Mouse (Mus musculus) thymus, adult 18-20 months (tissue): ENCODE data around the gene Gm45618.

Experiments
- DNase-seq, 2 experiments: peaks; one replicate each; pipeline ENCODE4 v3.0.0; 2022; ENCODE audit warnings: mixed read lengths in 2 of 2

Gene Gm45618

DNA sequence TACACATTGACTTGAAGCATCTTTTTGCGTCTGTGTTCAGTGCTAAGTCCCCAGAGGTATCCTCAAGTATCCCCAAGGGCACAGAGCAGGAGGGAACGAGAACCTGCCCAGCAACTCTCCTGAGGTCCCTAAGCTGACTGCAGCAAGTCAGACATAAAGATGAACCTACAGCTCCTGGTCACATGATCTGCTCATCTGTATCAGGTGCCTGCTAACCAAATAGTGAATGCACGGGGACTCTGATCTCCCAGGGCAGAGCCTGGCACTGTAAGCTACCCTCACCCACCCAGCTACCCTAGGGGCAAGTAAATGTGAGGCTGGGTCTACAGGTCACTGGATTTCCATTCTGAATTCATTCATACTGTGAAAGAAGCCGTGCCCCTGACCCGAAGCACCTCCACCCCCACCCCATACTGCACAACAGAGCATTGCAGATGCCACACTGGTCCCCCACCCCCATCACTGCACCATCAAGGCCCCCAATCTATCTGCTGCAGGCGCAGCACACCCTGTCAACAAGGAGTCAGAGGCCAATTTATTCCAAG is 26.8 kb downstream of the Gm45618 start:
- DNase-seq: no peak

DNA sequence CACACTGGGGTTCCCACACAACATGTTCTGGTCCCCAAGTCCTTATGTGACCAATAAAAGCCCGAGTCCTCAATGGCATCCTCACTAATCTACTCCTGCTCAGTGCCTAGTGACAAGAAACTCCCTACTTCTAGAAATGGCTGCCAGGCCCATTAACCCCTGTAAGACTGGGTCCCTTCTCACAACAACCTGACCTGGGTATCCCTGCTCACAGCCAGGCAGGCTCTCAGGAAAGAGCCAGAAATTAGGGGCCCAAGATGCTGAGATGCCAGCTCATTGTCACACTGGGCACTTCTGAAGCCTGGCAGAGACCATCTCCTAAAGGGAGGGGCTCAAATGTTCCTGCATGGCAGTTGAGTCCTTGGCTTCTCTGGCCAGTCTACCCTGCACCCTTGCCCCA is 27.5 kb downstream of the Gm45618 start:
- DNase-seq: no peak

DNA sequence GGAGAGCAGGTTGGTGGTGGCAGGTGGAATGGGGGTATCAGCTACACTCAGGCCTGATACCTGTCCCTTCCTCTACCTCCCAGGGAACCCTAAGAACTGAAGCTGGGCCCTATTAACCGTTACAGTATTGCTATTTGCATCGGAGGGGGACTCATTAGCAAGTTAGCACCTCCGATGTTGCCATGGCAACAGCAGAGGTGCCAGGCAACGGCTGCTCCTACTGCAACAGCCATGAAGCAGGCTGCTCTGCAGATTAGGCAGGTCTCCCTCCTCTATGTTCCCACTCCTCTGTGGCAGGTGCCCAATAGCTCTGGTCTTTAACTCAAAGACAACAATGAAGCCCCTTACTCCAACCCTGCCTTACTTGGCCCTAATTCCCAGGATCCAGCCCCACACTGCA is 28.7 kb downstream of the Gm45618 start:
- no peak for DNase-seq

DNA sequence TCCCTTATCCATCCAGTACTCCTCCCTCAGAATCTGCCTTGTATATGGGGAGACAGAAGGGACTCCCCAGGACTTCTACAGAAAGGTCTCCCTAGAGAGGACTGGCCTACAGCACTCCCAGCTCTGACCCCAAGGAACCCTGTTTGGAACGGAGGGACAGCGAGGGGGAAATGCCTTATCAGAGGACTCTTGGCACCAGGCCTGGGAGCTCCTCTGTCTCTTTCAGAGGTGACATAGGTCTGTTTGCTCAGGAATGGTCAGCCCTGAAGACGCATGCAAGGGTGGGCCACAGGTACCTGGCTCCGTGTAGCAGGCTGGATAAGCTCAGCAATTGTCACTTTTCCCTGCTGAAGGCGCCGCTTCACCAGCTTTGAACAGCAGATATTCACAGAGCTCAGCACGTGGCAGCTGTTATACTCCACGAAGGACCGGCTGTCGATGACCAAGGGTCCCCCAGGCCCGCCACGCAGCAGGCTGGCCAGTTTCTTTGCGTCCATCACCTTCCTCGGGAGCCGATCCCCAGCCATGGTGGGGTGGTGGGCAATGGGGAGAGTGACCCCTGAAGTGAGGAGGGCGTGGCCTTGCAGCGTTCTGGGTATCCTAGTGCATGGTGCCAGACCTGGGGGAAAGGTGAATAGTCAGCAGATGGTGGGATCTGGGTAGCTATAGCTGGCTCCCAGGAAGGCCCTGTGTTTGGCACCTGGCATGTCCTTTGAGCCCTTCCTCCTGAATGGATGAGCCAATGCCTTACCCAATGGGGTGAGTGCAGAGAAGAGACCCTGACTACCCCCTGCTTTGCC is 30.7 kb downstream of the Gm45618 start:
- DNase-seq: no peak

DNA sequence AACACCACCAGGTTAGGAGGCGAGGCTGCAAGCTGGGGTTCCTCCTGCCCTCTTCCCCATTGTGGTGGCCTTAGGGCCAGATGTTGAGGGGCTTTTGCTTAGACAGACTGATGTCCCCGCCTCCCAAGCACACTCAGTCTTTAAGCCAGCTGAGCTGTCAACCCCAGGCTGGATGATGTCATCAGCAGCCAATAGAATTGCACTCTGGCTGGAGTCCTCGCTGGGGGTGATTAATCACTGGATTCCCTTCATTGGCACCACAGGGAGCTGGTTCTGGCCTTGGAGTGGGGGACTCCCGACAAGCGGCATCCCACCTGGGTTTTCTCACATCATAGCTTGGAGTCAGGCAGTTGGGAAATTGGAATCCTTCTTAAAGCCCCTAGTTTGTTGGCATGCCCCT is 31.6 kb downstream of the Gm45618 start:
- DNase-seq: no peak

DNA sequence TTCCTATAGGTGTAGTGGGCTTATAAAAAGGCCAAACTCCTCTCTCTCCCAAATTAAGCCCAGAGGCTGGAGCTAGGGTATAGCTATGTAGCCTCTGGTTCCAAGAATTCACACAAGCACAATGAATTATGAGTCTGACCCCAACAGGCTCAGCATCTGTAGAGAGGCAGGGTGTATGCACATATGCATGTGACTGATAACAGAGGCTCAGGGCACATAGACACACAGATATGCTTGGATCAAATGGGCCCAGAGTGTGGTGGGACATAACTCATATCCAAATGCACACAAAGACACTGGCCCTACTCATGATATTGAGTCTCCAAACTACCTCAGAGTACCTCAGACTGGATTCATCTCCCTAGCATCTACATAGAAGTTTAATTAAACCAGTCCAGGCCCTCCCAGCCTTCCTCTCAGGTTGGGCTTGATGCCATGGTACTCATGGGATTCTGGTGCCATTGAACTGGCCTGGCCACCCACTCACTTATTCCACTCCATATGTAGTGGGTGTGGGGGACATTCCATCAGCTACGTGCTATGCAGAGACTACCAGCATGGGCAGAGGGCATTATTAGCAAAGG is 33.4 kb downstream of the Gm45618 start:
- DNase-seq: no peak

DNA sequence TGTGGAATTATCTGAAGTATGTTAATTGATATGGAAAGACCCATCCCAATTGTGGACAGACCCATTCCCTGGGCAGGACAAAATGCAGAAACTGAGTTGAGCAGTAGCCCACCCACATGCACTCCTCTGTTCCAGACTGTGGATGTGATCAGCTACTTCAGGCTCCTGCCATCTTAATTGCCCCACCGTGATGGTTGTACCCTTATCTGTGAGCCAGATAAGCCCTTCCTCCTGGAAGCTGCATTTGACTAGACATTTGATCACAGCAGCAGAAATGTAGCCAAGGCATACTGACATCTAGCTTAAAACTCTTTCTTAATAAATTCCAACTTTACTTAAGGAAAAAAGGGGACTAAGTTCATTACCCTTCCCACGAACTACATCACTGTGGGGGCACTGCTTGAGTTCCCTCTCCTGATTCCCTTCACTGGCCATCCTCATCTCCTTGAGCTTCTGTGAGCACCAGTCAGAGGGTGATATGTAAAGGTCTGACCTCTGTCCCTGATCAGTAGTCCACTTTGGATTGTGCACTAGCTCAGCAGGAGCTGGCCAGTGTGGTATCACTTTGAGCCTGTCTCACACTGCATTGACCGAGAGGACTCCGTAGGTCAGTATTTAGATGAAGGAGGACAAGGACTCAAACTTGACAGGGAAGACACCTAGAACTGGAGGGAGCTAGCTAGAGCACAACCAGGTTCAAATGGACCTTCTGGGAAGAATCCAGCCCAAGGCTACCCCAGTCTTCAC is 34.2 kb downstream of the Gm45618 start:
- DNase-seq: no peak

DNA sequence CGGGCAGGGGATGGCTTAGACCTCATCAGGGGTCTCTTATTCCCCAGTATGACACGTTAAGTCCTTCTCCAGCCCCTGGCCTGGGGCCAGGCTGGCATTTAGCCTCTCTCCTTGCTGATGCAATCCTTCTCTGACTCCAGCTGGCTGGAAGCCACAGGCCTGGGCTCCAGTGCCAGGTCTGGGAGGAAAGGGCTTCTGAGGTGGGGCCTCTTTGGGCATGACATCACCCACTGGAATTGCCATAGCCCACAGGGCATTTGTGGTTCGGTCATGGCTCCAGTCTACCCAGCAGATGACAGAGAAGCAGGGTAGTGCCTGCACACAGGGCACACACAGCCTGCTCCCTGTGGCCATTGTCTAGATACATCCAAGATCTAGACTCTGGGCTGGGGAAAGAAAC is 35.7 kb downstream of the Gm45618 start:
- no peak for DNase-seq

DNA sequence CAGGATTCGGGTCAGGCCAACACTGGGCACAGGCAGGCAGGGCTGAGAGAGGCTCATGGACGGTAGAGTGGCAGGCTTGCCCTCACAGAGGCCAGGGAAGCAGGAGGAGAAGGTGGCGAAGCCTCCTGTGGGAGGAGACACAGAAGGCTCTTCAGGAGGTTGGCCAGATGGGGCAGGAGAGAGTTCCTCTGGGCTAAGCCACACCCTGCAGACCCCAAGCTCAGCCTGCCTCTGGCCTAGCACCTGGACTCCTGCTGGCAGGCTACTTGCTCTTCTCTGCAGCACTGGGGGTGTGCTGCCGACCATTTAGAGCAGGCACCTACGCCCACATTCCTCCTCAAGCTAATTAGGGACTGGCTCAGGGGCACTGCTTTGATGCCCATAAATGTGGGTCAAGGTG is 36.1 kb downstream of the Gm45618 start:
- no peak for DNase-seq

DNA sequence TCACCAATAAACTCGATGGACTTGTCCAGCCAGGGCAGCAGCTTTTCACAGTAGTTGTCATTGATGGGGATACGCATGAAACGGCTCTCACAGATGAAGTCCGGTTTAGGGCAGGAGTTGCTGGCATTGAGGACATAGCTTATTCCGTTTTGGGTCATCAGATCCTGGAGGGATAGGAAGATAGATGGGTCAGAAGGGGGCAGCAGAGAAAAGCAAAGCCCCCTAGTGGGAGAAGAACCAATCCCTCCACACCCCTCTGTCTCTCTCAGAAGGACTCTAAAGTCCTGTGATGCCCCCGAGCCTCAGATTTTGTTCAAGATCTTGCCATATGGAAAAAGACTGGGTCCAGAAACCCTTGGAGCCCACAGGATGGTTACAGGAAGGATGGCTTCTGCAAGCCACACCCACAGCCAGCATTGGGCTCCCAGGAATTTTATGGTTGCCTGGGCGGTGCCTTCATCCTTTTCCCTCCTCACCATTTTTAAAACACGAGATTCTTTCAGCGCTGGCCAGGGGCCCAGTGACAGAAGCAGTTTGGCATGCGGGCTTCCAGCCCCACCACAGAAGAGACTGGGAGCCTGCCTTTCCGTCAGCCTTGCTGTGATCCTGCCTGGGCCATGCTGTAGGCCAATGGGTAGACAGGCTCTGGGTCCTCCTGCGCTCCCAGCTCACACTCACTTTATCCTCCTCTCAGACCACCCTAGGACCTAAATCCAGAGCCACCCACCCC is 36.8 kb downstream of the Gm45618 start:
- DNase-seq: no peak

DNA sequence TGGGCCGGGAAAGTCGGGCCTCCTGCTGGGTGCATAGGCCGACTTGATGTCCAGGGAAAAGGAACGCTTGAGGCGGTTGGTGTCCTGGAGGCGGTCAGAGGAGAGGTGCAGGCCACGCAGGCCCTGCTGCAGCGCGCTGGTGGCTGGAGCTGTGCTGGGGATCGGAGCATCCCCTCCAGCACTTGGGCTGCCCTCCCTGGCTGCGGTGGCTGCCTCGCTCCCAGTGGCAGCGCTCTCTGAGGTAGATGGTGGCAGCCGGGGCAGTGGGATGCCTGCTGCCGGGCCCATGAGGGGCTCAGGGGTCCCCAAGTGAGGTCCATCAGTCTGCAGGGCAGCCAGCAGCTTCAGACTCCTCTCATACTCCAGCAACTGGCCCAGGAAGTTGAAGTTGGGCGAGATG is 37.9 kb downstream of the Gm45618 start:
- DNase-seq: no peak

DNA sequence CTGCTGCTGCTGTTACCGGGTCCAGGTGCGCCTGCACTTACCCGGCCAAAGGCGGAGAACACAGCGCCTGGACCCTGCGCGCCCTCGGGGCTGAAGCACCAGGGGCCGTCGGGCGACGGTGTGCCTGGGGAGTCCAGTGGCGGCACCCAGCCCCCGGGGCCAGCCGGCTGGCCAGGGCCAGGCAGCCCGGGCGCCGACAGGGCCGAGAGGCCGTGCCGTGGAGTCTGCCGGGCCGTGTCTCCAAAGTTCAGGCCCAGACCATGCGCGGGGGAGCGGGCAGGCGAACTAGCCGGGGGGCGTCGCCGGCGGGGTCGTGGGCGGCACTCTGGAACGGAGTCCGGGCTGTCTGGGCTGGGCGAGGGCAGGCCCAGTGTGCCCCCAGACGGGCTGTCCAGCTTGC is 38.4 kb downstream of the Gm45618 start:
- no peak for DNase-seq

DNA sequence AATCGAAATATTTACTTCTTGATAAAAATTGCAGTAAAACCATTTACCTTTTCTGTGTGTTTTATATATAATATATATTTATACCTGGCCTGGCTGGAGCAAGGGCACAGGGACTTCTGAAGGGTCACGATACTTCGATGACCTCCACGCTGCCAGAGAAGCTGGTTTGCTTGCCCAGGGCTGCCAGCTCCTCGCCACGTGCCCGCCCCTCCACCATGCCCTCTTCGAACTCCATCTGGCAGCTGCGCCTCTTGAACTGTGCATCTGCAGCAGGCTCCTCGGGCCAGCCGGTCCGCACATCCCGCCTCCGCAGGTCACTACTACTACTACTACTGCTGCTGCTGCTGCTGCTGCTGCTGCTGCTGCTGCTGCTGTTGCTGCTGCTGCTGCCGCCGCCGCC is 38.8 kb downstream of the Gm45618 start:
- no peak for DNase-seq

DNA sequence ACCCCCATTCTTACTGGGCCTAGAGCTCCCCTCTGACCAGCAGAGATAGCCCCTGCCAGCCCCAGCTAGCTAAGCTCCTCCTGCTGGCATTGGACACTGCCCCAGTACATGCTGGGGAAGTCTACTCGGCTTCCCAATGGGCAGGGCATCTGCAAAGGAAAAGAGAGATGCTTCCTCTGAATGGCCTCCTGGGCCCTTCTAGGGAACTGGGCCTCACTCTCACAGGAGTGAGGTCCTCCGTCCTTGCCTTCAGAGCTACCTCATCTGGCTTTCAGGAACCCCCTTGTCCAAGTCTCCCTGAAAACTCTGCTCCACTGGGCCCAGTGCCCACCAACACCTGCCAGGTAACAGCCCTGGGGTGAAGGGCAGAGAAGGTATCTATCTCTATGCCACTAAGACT is 39.7 kb downstream of the Gm45618 start:
- no peak for DNase-seq

DNA sequence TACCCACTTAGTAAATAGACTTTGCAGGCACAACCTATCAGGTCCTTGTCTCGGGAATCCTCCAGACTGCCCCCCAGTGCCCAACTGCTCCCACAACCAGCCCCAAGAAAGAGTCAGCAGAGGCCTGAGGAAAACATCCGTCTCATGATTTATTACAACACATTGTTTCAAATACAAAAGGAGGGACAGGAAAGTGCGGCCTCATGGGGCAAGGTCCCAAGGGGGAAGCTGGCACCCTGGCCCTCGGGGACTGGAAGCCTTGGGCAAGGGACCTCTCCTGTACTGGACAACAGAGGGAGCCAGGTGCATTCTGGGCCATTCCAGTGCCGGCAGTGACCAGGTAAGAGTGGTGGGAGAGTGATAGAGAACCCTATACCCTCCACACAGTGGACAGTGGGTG is 41.2 kb downstream of the Gm45618 start:
- DNase-seq: no peak

DNA sequence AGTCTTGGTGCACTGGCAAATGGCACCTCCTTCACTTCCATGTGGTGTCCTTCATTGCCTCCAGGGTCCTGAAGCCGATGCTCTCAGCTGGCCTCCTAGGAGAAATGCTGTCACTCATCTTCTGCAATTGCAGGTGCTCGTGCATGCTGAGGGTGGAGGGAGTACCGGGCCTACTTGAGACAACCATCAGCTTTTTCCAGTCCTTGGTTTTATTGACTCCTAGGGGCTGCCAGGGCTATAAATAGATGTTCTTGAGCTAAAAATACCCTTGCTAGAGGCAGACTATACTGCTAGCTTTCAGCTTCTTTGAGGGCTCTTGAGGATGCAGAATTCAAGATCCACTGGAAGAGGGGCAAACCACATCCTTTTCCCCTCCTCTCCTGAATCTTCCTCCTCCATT is 43.4 kb downstream of the Gm45618 start:
- DNase-seq: no peak

DNA sequence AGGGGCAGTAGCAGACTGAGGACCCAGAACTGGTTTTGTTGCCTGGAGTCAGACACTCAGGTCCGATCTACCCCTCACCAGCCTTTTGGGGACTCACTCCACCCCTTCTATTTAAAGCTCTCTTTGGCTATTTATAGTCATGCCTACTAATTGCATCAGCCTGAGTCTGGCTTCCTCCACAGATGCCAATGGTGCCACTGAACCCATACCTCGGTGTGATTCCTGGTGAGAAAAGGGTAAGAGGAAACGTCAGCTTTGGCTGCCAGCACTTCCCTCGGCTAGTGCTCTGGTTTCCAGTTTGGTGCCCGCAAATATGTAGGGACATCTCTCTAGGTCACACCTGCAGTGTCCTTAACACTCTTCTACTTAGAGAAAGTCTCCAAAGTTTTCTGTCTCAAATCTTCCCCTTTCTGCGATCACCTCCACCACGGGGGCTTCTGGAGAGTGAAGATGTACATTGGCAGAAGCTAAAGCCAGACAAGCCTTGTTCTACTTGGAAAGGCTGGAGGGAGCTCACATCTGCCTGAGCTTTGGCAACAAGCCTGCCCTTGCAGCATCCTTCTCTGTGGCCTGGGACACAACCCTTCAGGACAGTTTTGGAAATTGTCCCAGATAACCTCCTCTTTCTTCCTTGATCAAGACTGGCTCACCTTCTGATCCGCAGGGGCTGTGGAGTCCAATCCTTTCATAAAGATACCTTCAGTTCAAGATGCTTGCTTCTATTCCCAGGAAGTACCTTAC is 46.2 kb downstream of the Gm45618 start:
- DNase-seq: no peak

DNA sequence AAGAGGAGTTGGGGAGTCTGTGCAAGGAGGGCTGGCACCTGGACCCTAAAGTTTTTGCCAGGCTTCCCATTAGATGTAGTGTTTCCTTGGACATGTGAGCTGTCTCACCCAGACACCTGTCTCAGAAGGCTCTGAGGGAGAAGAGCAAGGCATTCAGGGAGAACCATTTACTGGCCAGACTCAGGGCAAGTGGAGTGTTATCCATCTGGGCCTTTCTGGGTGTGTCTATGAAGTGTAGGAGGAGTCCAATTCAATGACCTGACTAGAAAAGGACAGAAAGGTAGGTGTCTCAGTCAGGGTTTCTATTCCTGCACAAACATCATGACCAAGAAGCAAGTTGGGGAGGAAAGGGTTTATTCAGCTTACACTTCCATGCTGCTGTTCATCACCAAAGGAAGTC is 48.8 kb downstream of the Gm45618 start:
- DNase-seq: no peak

DNA sequence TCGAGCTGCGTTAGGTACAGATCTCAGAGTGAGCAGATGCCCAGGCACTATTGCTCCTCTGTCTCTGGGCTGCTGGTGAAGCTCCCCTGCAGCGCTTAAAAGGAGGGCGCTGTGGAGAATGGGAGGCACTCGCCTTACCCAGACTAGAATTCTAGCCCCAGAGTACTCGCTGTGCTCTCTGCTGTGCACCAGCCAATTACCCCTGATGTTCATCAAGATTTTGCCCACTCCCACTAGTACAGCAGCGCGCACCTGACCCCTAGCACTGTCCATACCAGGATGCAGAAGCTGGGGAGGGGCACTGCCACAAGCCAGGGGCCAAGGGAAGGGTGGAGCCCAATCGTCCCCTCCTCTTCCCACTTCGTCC is 49.3 kb downstream of the Gm45618 start:
- DNase-seq: no peak

DNA sequence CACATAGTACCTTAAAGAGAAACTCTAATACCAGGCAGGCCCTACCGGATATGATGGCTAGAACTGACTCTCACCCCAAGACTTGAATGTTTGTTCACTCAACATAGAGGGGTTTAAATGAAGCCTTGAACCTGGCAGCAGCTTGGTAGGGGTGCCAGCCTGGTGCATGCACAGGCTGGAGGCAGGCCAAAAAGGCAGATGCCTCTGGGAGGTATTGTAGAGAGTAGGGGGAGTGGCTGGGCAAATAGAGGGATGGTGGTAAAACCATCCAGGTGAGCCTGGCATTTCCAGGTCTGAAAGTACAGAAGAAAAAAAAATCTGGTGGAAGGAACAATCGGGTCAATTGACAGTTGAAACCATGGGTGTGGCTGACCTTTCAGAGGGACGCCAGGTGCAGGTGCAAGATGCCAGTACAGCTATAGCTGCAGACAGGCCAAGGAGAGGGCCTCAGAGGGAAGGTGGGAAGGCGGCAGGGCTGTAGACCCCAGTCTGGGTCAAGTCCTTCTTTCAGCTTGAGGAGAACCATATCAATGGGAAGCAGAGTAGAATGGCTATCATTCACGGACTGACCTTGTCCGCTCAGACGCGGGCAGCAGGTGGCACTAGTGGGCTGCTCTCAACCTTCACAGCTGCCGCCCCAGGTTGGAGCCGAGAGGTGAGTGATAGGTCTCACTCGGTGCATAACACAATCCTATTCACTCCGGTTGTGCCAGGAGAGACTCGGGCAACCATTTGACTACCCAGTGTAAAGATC is 49.9 kb downstream of the Gm45618 start:
- peak in 1 of 2 experiments; percentile 14 for DNase-seq
